Mouse (Mus musculus) megakaryocyte-erythroid progenitor cell, adult 5-6 weeks (primary cell): ENCODE data around the gene Rbmx. TPM values are rescaled to one million over a fixed set of nuclear protein-coding genes. Genes with fewer than 3 reads are reported as not detected.

Source experiments
- ATAC-seq: replicated peaks from 2 replicates; pipeline ENCODE4 v1.8.0; 2016; ENCODE audit warnings: mild to moderate bottlenecking, inconsistent platforms; ENCODE audit not compliant: severe bottlenecking, poor library complexity, low FRiP score, low TSS enrichment
- total RNA-seq, 2 experiments: library from RNA; stranded (forward) in 1 of 2; stranded (reverse) in 1 of 2; fragments of 200-1000, 215-1000 nt in 1 of 2; fragments of >200 nt in 1 of 2; fragmentation: Nextera tagmentation in 1 of 2; gene quantifications; 2 replicates each; pipeline ENCODE4 v1.2.3; 2014 to 2017

Rbmx gene
- total RNA-seq (2014; fragmentation: Nextera tagmentation) (54.2 and 90.5 TPM in 2 replicates), total RNA-seq (2017) (59.0 and 72.1 TPM in 2 replicates)

GRCm38 (mm10) chrX:57392367-57393246, at the start of gene Rbmx:
Gene Rbmx, minus strand, starts transcription at chrX:57393036.
- ATAC-seq: peak; percentile 97

- no peak for ATAC-seq
Measured at GRCm38 (mm10) chrX:57433897-57434296, 41.1 kb upstream of the Rbmx start.

GRCm38 (mm10) chrX:57431610-57432009, 38.8 kb upstream of the Rbmx start:
- ATAC-seq: no peak

- ATAC-seq: no peak
Measured at GRCm38 (mm10) chrX:57408769-57409168, 15.9 kb upstream of the Rbmx start, which contains the start of gene Gm364. Gene Gm364, plus strand, starts transcription at chrX:57409154.

- peak; percentile 61 for ATAC-seq
Measured at GRCm38 (mm10) chrX:57403651-57404050, 10.8 kb upstream of the Rbmx start.

- ATAC-seq: no peak
Measured at GRCm38 (mm10) chrX:57401388-57401787, 8.6 kb upstream of the Rbmx start.

GRCm38 (mm10) chrX:57393412-57393811, 576 bp upstream of the Rbmx start:
- no peak for ATAC-seq

GRCm38 (mm10) chrX:57380915-57381314, 11.9 kb downstream of the Rbmx start:
- no peak for ATAC-seq

- ATAC-seq: no peak
Measured at GRCm38 (mm10) chrX:57378579-57378978, 14.3 kb downstream of the Rbmx start.

GRCm38 (mm10) chrX:57377096-57377495, 15.7 kb downstream of the Rbmx start:
- ATAC-seq: no peak

GRCm38 (mm10) chrX:57374029-57374428, 18.8 kb downstream of the Rbmx start:
- no peak for ATAC-seq

GRCm38 (mm10) chrX:57373543-57373942, 19.3 kb downstream of the Rbmx start:
- no peak for ATAC-seq

GRCm38 (mm10) chrX:57372965-57373364, 19.9 kb downstream of the Rbmx start:
- ATAC-seq: no peak

- peak; percentile 67; the same call in 1 of the 2 replicates for ATAC-seq
Measured at GRCm38 (mm10) chrX:57364891-57365569, 27.8 kb downstream of the Rbmx start.

- ATAC-seq: no peak
Measured at GRCm38 (mm10) chrX:57359316-57359715, 33.5 kb downstream of the Rbmx start.

GRCm38 (mm10) chrX:57339220-57339619, 53.6 kb downstream of the Rbmx start:
- no peak for ATAC-seq

GRCm38 (mm10) chrX:57338371-57339211, 54.2 kb downstream of the Rbmx start, which contains the start of gene Arhgef6:
Gene Arhgef6, minus strand, starts transcription at chrX:57338729.
- ATAC-seq: no peak

GRCm38 (mm10) chrX:57337582-57337981, 55.3 kb downstream of the Rbmx start:
- no peak for ATAC-seq

GRCm38 (mm10) chrX:57336958-57337357, 55.9 kb downstream of the Rbmx start:
- no peak for ATAC-seq

- no peak for ATAC-seq
Measured at GRCm38 (mm10) chrX:57335313-57335712, 57.5 kb downstream of the Rbmx start.
